Mouse (Mus musculus) neutrophil, adult 83 days (primary cell): ENCODE results near the gene Rab11b. TPM values are rescaled to one million over a fixed set of nuclear protein-coding genes. Genes with fewer than 3 reads are reported as not detected.

ENCODE experiments used
- total RNA-seq, 2 experiments: library from RNA; stranded (reverse); gene quantifications; one replicate each; pipeline ENCODE4 v1.2.4; 2023

The Rab11b gene
- 100 to 1,000 TPM; 157 to 164 TPM for total RNA-seq

GRCm38 (mm10) chr17:33760255-33761165, at the start of gene Rab11b:
Gene Rab11b, minus strand, starts transcription at chr17:33760530.

GRCm38 (mm10) chr17:33781124-33781977, 21.0 kb upstream of the Rab11b start, which contains the start of gene Angptl4:
Gene Angptl4, minus strand, starts transcription at chr17:33781830.

GRCm38 (mm10) chr17:33718384-33718881, 41.9 kb downstream of the Rab11b start, which contains the start of gene March2:
Gene March2, minus strand, starts transcription at chr17:33718670.

Other genes starting within 250 kb of the Rab11b start
- gene Adamts10, start 236.3 kb downstream of the Rab11b start, total RNA-seq: 10 to 100 TPM; 41.3 to 45.8 TPM
- gene Myo1f, start 204.8 kb downstream of the Rab11b start, total RNA-seq: 100 to 1,000 TPM; 487 to 492 TPM
- gene Zfp414, start 131.4 kb downstream of the Rab11b start, total RNA-seq: 10 to 100 TPM; 57.2 to 61.6 TPM
- 100 to 1,000 TPM; 300 to 315 TPM for gene Pram1, start 122.5 kb downstream of the Rab11b start, total RNA-seq
- 100 to 1,000 TPM; 176 to 180 TPM for gene Hnrnpm, start 73.7 kb downstream of the Rab11b start, total RNA-seq
- gene March2, start 41.9 kb downstream of the Rab11b start, total RNA-seq: 10 to 100 TPM; 53.2 to 58.4 TPM
- gene Angptl4, start 21.3 kb upstream of the Rab11b start, total RNA-seq: 1 to 10 TPM; 1.9 to 2.0 TPM
- gene Kank3, start 50.0 kb upstream of the Rab11b start, total RNA-seq: 1 to 10 TPM; 4.7 to 6.3 TPM
- gene Rps28, start 64.0 kb upstream of the Rab11b start, total RNA-seq: 1,000 to 10,000 TPM; 1,192 to 1,292 TPM
- gene Ndufa7, start 64.0 kb upstream of the Rab11b start, total RNA-seq: 100 to 1,000 TPM; 111 TPM
- gene Cd320, start 82.6 kb upstream of the Rab11b start, total RNA-seq: 1 to 10 TPM; 1.4 to 1.6 TPM
- not detected for gene Gm7029, start 113.3 kb upstream of the Rab11b start, total RNA-seq
- gene Kifc1, start 130.1 kb upstream of the Rab11b start, total RNA-seq: 10 to 100 TPM; 43.5 to 51.2 TPM
- gene Platr17, start 144.6 kb upstream of the Rab11b start, total RNA-seq: under 1 TPM in 1 of 2 experiments, not detected in 1; 0.75 TPM
- gene Daxx, start 148.9 kb upstream of the Rab11b start, total RNA-seq: 10 to 100 TPM; 31.0 to 43.2 TPM
- gene Tapbp, start 155.4 kb upstream of the Rab11b start, total RNA-seq: 100 to 1,000 TPM; 223 to 251 TPM
- 10 to 100 TPM; 33.5 to 33.8 TPM for gene Zbtb22, start 155.4 kb upstream of the Rab11b start, total RNA-seq
- 100 to 1,000 TPM; 227 to 229 TPM for gene Rgl2, start 169.0 kb upstream of the Rab11b start, total RNA-seq
- gene Pfdn6, start 179.8 kb upstream of the Rab11b start, total RNA-seq: 10 to 100 TPM; 47.8 to 54.5 TPM
- 10 to 100 TPM; 21.7 to 22.4 TPM for gene Wdr46, start 180.1 kb upstream of the Rab11b start, total RNA-seq
- gene B3galt4, start 191.0 kb upstream of the Rab11b start, total RNA-seq: 10 to 100 TPM; 10.3 to 10.5 TPM
- gene Vps52, start 195.3 kb upstream of the Rab11b start, total RNA-seq: 10 to 100 TPM; 54.0 to 58.9 TPM
- gene Rps18, start 195.5 kb upstream of the Rab11b start, total RNA-seq: 100 to 1,000 TPM; 476 to 509 TPM
- 1,000 to 10,000 TPM; 1,097 to 1,101 TPM for gene H2-K1, start 239.8 kb upstream of the Rab11b start, total RNA-seq